Mouse (Mus musculus) thymus, adult 2 months (tissue): ENCODE measurements around the gene Slc16a6. TPM values are rescaled to one million over a fixed set of nuclear protein-coding genes. Genes with fewer than 3 reads are reported as not detected.

Experiments used
- DNase-seq: peaks from one replicate; pipeline ENCODE4 v3.0.0; 2021
- H3K27ac ChIP-seq: fragments of 200-500 bp; 2 replicates; pipeline ENCODE4 v1.5.1; 2012; ENCODE audit warnings: low read length, control low read depth; ENCODE audit not compliant: control insufficient read depth, insufficient read depth
- H3K27me3 ChIP-seq: fragments of 200-500 bp; 2 replicates; pipeline ENCODE4 v1.6.1; 2012; ENCODE audit warnings: mild to moderate bottlenecking, low read length, moderate library complexity, mixed read lengths; ENCODE audit not compliant: control insufficient read depth, insufficient read depth
- H3K36me3 ChIP-seq: fragments of 200-500 bp; 2 replicates; pipeline ENCODE4 v1.6.1; 2012; ENCODE audit warnings: mild to moderate bottlenecking, low read length, moderate library complexity; ENCODE audit not compliant: control insufficient read depth, insufficient read depth
- H3K4me1 ChIP-seq: fragments of 200-500 bp; replicated peaks from 2 replicates; pipeline ENCODE4 v1.6.1; 2012; ENCODE audit warnings: low read length; ENCODE audit not compliant: control insufficient read depth, insufficient read depth
- H3K4me3 ChIP-seq: fragments of 200-500 bp; 2 replicates; pipeline ENCODE4 v1.5.1; 2012; ENCODE audit warnings: mild to moderate bottlenecking, low read length, control low read depth, moderate library complexity; ENCODE audit not compliant: control insufficient read depth, insufficient read depth
- CTCF ChIP-seq: fragments of 200-500 bp; IDR thresholded peaks from 2 replicates; pipeline ENCODE4 v1.5.1; 2012; ENCODE audit warnings: mild to moderate bottlenecking, control low read depth, low read length, moderate library complexity, borderline replicate concordance; ENCODE audit not compliant: control insufficient read depth, poor library complexity, insufficient read depth; ENCODE audit errors: extremely low read depth
- POLR2A ChIP-seq: fragments of 200-500 bp; IDR thresholded peaks from 2 replicates; pipeline ENCODE4 v1.6.1; 2012; ENCODE audit warnings: mild to moderate bottlenecking, low read length, control low read depth, moderate library complexity; ENCODE audit not compliant: control insufficient read depth, poor library complexity, insufficient read depth; ENCODE audit errors: extremely low read depth
- WGBS: fragments of 180-500 bp; shearing (Covaris S2); methylation state at CpG from one replicate; pipeline ENCODE4 v1.1.7; 2018; 5-methylcytosine and 5-hydroxymethylcytosine counted together
- polyA plus RNA-seq: library from polyadenylated mRNA; depleted of rRNA; stranded (reverse); fragments of >200 nt; gene quantifications from 2 replicates; pipeline ENCODE4 v1.2.3, GENCODE M21; 2012

The Slc16a6 gene
- polyA plus RNA-seq, 1 experiment = 9.0 TPM

DNA sequence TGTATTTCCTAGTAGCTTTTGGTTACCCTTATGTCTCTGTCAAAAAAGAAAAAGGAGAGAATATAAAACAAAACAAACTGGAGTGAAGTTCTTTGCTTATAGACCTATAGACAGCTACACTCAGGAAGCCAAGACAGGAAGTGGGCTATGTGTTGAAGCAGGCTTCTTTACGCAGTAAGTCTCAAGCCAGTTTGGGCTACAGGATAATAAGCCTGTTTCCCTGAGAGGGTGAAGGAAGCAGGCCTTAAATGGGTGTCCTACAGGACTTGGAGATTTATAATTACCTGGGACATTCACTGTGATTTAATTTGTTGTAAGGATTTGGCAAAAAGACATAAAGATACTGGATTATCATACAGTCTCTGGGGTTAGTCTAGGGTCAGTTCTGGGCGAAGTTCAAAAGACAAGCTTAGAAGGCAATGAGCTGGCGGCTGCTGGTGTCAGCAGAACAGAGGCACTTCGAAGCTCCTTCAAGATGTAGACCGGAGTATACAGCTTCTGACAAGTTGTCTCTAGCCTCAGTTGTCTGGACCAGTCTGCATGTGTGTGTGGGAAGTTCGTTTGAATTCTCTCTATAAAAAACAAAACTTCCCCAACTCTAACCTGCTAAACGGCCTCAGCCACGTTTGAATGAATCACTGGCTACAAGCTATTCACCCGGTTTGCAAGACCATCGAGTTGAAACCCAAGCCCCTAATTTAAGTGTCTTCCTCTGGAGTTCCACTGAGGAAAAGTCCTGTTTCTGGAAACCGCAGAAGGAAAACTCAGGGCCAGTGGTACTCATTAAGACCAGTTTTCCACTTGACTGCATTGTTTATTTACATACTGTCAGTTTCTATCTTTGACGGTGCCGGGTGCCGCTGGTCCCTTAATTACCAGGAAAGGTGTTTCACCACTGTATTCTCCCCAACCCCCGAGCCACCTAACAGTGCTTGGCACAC, 2.2 kb downstream of the Slc16a6 start:
- TF ChIP-seq CTCF (no peak), POLR2A (no peak)
- Histone ChIP-seq H3K36me3 (no peaks in the 10 kb centered on the region), H3K27ac (peak overlapping the region; percentile 92), H3K4me1 (peaks cover 27% of the 10 kb centered on the region), H3K27me3 (no peaks in the 10 kb centered on the region), H3K4me3 (no peak overlapping the region)
- DNase-seq = peak; percentile 42
- WGBS = 10% methylated on average over 15 of the region's 15 CpGs

DNA sequence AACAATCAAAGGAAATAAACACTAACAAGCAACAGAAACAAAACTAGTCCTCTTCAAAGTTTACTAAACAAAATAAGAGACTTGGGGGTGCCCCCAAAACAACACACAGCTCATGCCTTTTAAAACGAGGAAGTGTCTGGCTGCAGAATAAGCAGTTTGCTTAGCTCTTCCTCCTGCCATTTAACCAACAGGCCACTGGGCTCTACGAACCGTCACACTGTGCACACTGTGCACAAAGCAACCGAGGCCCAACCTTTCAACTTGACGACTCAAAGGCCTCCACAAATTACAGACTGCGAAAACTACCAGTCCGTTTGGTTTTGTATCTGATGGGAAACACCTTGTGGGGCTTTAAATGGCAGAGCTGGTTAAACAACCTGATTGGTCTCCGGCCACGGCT, 3.2 kb downstream of the Slc16a6 start:
- Histone ChIP-seq H3K27me3 (no peaks in the 10 kb centered on the region), H3K4me1 (peaks cover 27% of the 10 kb centered on the region), H3K36me3 (no peaks in the 10 kb centered on the region), H3K4me3 (no peak overlapping the region), H3K27ac (peak overlapping the region; percentile 60)
- WGBS = 44% methylated on average over 9 of the region's 9 CpGs
- DNase-seq = no peak
- TF ChIP-seq POLR2A (no peak), CTCF (no peak)

DNA sequence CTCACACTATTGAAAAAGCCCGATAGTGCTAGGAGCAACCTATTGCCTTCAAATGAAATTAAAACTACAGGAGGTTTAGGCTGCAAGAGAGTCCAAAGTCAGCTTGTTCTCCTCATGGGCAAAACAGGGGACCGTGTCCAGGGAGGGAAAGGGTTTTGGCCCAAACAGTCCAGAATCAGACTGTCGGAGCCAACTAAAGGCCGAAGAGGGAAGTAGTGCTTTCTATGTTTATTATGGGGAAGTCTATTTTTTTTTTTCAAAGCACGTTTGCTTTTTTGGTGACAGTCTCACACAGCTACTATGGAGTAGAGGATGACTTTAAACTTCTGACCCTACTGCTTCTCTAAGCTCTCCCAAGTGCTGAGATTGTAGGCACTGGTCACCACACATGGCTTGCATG, 5.3 kb downstream of the Slc16a6 start:
- Histone ChIP-seq H3K4me3 (no peak overlapping the region), H3K4me1 (peaks cover 23% of the 10 kb centered on the region), H3K27me3 (no peaks in the 10 kb centered on the region), H3K27ac (no peak overlapping the region), H3K36me3 (no peaks in the 10 kb centered on the region)
- TF ChIP-seq POLR2A (no peak), CTCF (no peak)
- 66% methylated on average over 5 of the region's 5 CpGs for WGBS
- no peak for DNase-seq

DNA sequence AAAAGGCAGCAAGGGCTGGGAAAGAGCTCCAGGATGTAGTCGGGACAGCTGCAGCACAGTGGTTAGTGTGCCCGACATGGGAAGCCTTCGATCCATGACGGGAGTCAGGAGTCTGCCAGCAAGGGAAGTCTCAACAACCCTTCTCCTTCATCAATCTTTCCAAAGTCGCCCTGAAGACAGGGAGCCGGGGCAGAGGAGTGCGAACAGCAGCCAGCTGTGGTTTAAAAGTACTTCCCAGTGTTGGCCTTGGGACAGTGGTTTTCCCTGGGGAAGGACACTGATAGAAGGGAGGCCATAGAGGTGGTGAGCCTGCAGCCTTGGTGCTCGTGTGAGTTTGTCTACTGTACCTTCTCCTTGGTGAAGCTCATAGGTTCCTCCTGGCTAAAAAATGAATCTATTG, 6.4 kb downstream of the Slc16a6 start:
- Histone ChIP-seq H3K27me3 (no peaks in the 10 kb centered on the region), H3K4me3 (no peak overlapping the region), H3K27ac (no peak overlapping the region), H3K4me1 (peaks cover 19% of the 10 kb centered on the region), H3K36me3 (no peaks in the 10 kb centered on the region)
- 93% methylated on average over 8 of the region's 8 CpGs for WGBS
- no peak for DNase-seq
- TF ChIP-seq CTCF (no peak), POLR2A (no peak)

DNA sequence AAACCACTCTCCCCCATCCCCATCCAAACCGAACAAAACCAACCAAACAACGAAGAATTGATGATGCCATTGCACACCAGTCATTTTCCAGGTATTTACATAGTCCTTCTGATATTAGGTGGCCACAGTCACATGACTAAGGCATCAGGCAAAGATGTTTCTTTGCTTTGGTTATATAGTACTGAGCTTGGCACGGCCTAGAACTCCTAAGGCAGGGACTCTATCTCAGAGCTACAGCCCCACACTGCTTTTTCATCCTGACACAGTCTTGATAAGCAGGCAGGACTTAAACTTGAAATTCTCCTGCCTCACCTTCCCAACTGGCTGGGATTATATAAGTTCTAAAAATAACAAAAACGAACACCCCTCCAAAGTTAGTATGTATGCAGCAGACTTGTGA, 8.3 kb downstream of the Slc16a6 start:
- no peaks in the 10 kb centered on the region for H3K36me3 ChIP-seq

DNA sequence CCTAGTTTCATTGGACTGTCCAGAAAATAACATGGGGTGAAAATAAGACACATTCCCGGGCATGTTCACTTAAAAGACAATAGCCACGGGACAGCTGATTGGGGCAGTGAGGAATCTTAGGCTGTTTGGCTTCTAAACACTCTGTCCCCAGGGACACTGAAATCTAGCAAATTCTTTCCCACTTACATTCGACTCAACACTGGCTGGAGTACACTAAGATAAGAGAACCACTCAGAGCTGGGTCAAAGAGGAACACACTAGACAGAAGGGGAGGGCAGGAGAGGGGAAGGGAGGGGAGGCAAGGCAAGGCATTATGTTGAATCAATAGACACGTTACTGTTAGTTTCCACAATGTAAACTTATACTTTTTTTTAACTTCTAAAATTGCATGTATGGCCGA, 12.8 kb downstream of the Slc16a6 start:
- Histone ChIP-seq H3K4me1 (no peaks in the 10 kb centered on the region), H3K4me3 (no peak overlapping the region), H3K36me3 (peaks cover 3% of the 10 kb centered on the region; the same call in 1 of the 2 replicates), H3K27me3 (no peaks in the 10 kb centered on the region), H3K27ac (no peak overlapping the region)
- no peak for TF ChIP-seq POLR2A
- TF ChIP-seq CTCF = no peak
- 84% methylated on average over 5 of the region's 5 CpGs for WGBS
- no peak for DNase-seq

More for the DNA sequence above, 8.3 kb downstream of the Slc16a6 start:
- WGBS = 96% methylated on average over 4 of the region's 4 CpGs
- no peak for DNase-seq
- 0 out of 2 replicates have a peak, but pooled peaks cover 7% of the 10 kb centered on the region for H3K4me1 ChIP-seq
- no peak overlapping the region for H3K4me3 ChIP-seq
- TF ChIP-seq CTCF = no peak
- no peak for TF ChIP-seq POLR2A
- H3K27me3 ChIP-seq = no peaks in the 10 kb centered on the region
- H3K27ac ChIP-seq = no peak overlapping the region
